Mouse (Mus musculus): ENCODE measurements around the gene Bbs4. TPM values are rescaled to one million over a fixed set of nuclear protein-coding genes. Genes with fewer than 3 reads are reported as not detected.

The Bbs4 gene
- polyA plus RNA-seq, 1 experiment: 4.6 TPM

GRCm38 (mm10) chr9:59273199-59273598 is 80.1 kb downstream of the Bbs4 start:
- Histone ChIP-seq H3K36me3 (ENCODE audit: control insufficient read depth, insufficient read depth, low read length) (no peaks in the 10 kb centered on the region), H3K27ac (ENCODE audit: insufficient read depth, low read depth, low read length) (no peak overlapping the region), H3K4me1 (ENCODE audit: control insufficient read depth, insufficient read depth, low read length) (no peaks in the 10 kb centered on the region), H3K4me3 (ENCODE audit: insufficient read depth, low read depth, low read length) (no peak overlapping the region), H3K27me3 (replicated peaks; ENCODE audit: control insufficient read depth, insufficient read depth, low read length) (no peaks in the 10 kb centered on the region)
- no peak for DNase-seq
- TF ChIP-seq CTCF (conservative IDR thresholded peaks at IDR 0.05; ENCODE audit: insufficient read depth, insufficient read length, low read depth, low read length) (no peak), POLR2A (IDR thresholded peaks at IDR 0.05; ENCODE audit: low read depth, low read length) (no peak)

Other genes starting within 250 kb of the Bbs4 start
- gene Adpgk, start 62.0 kb downstream of the Bbs4 start, polyA plus RNA-seq (2012; rRNA removed): 7.8 and 10.9 TPM in 2 replicates
- gene Arih1, start 133.1 kb upstream of the Bbs4 start, polyA plus RNA-seq (2012; rRNA removed): 14.3 and 16.9 TPM in 2 replicates
- 76.1 and 77.7 TPM in 2 replicates for gene Hexa, start 186.0 kb upstream of the Bbs4 start, polyA plus RNA-seq (2012; rRNA removed)
- gene Tmem202, start 186.3 kb upstream of the Bbs4 start, polyA plus RNA-seq (2012; rRNA removed): 0.14 TPM in 1 of 2 replicates, not detected in the other
- 0.18 and 0.30 TPM in 2 replicates for gene Celf6, start 224.4 kb upstream of the Bbs4 start, polyA plus RNA-seq (2012; rRNA removed)

Data from kidney, adult 2 months (tissue).